ENCODE assay signal across 16 mouse cellular contexts in the genomic region with DNA sequence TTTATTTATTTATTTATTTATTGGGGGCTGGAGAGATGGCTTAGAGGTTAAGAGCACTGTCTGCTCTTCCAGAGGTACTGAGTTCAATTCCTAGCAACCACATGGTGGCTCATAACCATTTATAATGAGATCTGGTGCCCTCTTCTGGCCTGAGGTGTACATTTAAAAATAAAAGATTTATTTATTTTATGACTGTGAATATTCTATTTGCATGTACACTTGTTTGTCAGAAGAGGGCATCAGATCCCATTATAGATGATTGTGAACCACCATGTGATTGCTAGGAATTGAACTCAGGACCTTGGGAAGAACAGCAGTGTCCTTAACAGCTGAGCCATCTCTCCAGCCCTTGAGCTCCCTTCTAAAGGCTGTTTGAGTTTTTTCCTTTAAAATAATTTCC. TPM values are rescaled to one million over a fixed set of nuclear protein-coding genes. Genes with fewer than 3 reads are reported as not detected.
DNase-seq lines count a peak whose midpoint lies in the region; ATAC-seq and TF ChIP-seq lines count a peak whose summit lies in the region.
"Not testable (repeated sequence)": the region's sequence is repeated elsewhere in the genome, so short reads cannot be mapped to it uniquely, and the experiment has no call there.
"Had no signal": no experiment of that assay in that cellular context is flagged by ENCODE, and none has a peak within 500 bp of the region (broad histone marks: within the 10 kb centered on the region; RNA-seq: fewer than 3 reads in every experiment).

No protein-coding gene starts in this region.

- peak; percentile 51 for DNase-seq in 3T3-L1 (ENCODE audit: low read depth, low spot score)
- DNase-seq in heart, postnatal 0 days (ENCODE audit: low spot score); layer of hippocampus, adult 2 months (ENCODE audit: low spot score in 2 of 2): not testable (repeated sequence)
- DNase-seq in lung, postnatal 0 days (ENCODE audit: low spot score), result peak; percentile 35
- DNase-seq in splenic B cell, adult 2 months (ENCODE audit: low read depth, low spot score), result peak; percentile 33

- not testable (repeated sequence) for H3K4me3 ChIP-seq in heart, postnatal 0 days (ENCODE audit: low read depth, low read length); layer of hippocampus, adult 2 months; lung, postnatal 0 days (ENCODE audit: low read depth, low read length)

- not testable (repeated sequence) for H3K9ac ChIP-seq in heart, postnatal 0 days (replicated peaks; ENCODE audit: low read depth, low read length); lung, postnatal 0 days (replicated peaks; ENCODE audit: low read depth)

- H3K36me3 ChIP-seq in heart, postnatal 0 days (replicated peaks; ENCODE audit: control insufficient read depth, insufficient read depth, low read length); lung, postnatal 0 days (ENCODE audit: insufficient read depth, low read length); splenic B cell, adult 2 months (ENCODE audit: control insufficient read depth, insufficient read depth, low read length, poor library complexity, severe bottlenecking): not testable (repeated sequence)

- not testable (repeated sequence) for TF ChIP-seq EP300 in heart, postnatal 0 days (IDR thresholded peaks at IDR 0.05; ENCODE audit: low read depth); lung, postnatal 0 days (IDR thresholded peaks at IDR 0.05)

- H3K27me3 ChIP-seq in heart, postnatal 0 days (ENCODE audit: control insufficient read depth, insufficient read depth, low read length); lung, postnatal 0 days (replicated peaks; ENCODE audit: insufficient read depth, low read length); splenic B cell, adult 2 months (ENCODE audit: control insufficient read depth, insufficient read depth, low read length, poor library complexity, severe bottlenecking): not testable (repeated sequence)

- peak; percentile 63 for ATAC-seq in CD4-positive, CD25-positive, alpha-beta regulatory T cell, adult 4 months
- peak; percentile 43 for ATAC-seq in activated CD4-positive, CD25-positive, alpha-beta regulatory T cell, adult 4 months
- not testable (repeated sequence) for ATAC-seq in heart, postnatal 0 days (ENCODE audit: insufficient read depth, low read depth); lung, postnatal 0 days

- not testable (repeated sequence) for H3K4me2 ChIP-seq in heart, postnatal 0 days (ENCODE audit: low read depth, low read length); lung, postnatal 0 days (replicated peaks; ENCODE audit: low read depth, low read length)

- peaks cover 13% of the 10 kb centered on the region; the same call in 1 of the 2 replicates for H3K4me1 ChIP-seq in heart, postnatal 0 days (ENCODE audit: control insufficient read depth, insufficient read depth)
- H3K4me1 ChIP-seq in lung, postnatal 0 days (ENCODE audit: insufficient read depth, low read depth, low read length), result not testable (repeated sequence)

- H3K27ac ChIP-seq in heart, postnatal 0 days (ENCODE audit: low read depth), result peak overlapping the region; percentile 92
- not testable (repeated sequence) for H3K27ac ChIP-seq in layer of hippocampus, adult 2 months; lung, postnatal 0 days (ENCODE audit: low read length)

- not testable (repeated sequence) for H3K9me3 ChIP-seq in heart, postnatal 0 days (replicated peaks; ENCODE audit: control insufficient read depth, low read length); lung, postnatal 0 days (ENCODE audit: low read length)

- TF ChIP-seq CTCF in heart, postnatal 0 days (IDR thresholded peaks at IDR 0.05; ENCODE audit: low read depth), result 0 out of 2 replicates have a peak, but pooled peaks have one; percentile 10
- peak; percentile 49 for TF ChIP-seq CTCF in layer of hippocampus, adult 2 months (conservative IDR thresholded peaks at IDR 0.05)
- TF ChIP-seq CTCF in lung, postnatal 0 days (IDR thresholded peaks at IDR 0.05), result peak; percentile 26

RNA-seq across cellular contexts. Expression of a gene that starts 11.2 kb away (rescaled TPM):
- under 1 TPM in 1 of 2 experiments, not detected in 1; 0.24 TPM for polyA plus RNA-seq in CD4-positive, CD25-positive, alpha-beta regulatory T cell, adult 4 months (2017; shearing (Covaris generic))
- not detected for polyA plus RNA-seq in activated CD4-positive, CD25-positive, alpha-beta regulatory T cell, adult 4 months (2017; shearing (Covaris generic))
- 6.4 and 8.9 TPM in 2 replicates for total RNA-seq in heart, postnatal 0 days (2014; rRNA removed; ENCODE audit: low replicate concordance)
- polyA plus RNA-seq in heart, postnatal 0 days (2015; fragmentation: Nextera tagmentation; extraction: Ambion mirVana), result 34.5 and 39.1 TPM in 2 replicates
- not detected for total RNA-seq in layer of hippocampus, adult 2 months (2021)
- polyA plus RNA-seq in lung, postnatal 0 days (2015; fragmentation: Nextera tagmentation; extraction: Ambion mirVana), result 0.24 and 0.31 TPM in 2 replicates
- total RNA-seq: adrenal gland, postnatal 14 days; granulocyte monocyte progenitor cell, adult 5-6 weeks; hematopoietic stem cell, adult 5-6 weeks; layer of hippocampus, postnatal 36 days; monocyte, adult 5-6 weeks had no signal
- polyA plus RNA-seq: forebrain, embryonic 13.5 days; hindbrain, embryonic 14.5 days; liver, embryonic 14.5 days; small intestine, adult 2 months had no signal

RNA-seq across cellular contexts. Expression of a gene that starts 53.3 kb away (rescaled TPM):
- polyA plus RNA-seq in CD4-positive, CD25-positive, alpha-beta regulatory T cell, adult 4 months (2017; shearing (Covaris generic)), result 100 to 1,000 TPM; 189 to 278 TPM
- polyA plus RNA-seq in activated CD4-positive, CD25-positive, alpha-beta regulatory T cell, adult 4 months (2017; shearing (Covaris generic)), result 100 to 1,000 TPM; 185 to 248 TPM
- total RNA-seq in heart, postnatal 0 days (2014; rRNA removed; ENCODE audit: low replicate concordance), result 70.3 and 103 TPM in 2 replicates
- polyA plus RNA-seq in heart, postnatal 0 days (2015; fragmentation: Nextera tagmentation; extraction: Ambion mirVana), result 83.7 and 91.1 TPM in 2 replicates
- 100 to 1,000 TPM; 176 to 180 TPM for total RNA-seq in layer of hippocampus, adult 2 months (2021)
- 90.3 and 91.9 TPM in 2 replicates for polyA plus RNA-seq in lung, postnatal 0 days (2015; fragmentation: Nextera tagmentation; extraction: Ambion mirVana)

RNA-seq across cellular contexts. Expression of a gene that starts 58.3 kb away (rescaled TPM):
- 10 to 100 TPM; 43.0 TPM for polyA plus RNA-seq in CD4-positive, CD25-positive, alpha-beta regulatory T cell, adult 4 months (2017; shearing (Covaris generic))
- polyA plus RNA-seq in activated CD4-positive, CD25-positive, alpha-beta regulatory T cell, adult 4 months (2017; shearing (Covaris generic)), result 10 to 100 TPM; 34.6 to 41.3 TPM
- 71.6 and 79.7 TPM in 2 replicates for total RNA-seq in heart, postnatal 0 days (2014; rRNA removed; ENCODE audit: low replicate concordance)
- polyA plus RNA-seq in heart, postnatal 0 days (2015; fragmentation: Nextera tagmentation; extraction: Ambion mirVana), result 54.4 and 58.3 TPM in 2 replicates
- 10 to 100 TPM; 69.4 to 71.3 TPM for total RNA-seq in layer of hippocampus, adult 2 months (2021)
- 35.8 and 43.2 TPM in 2 replicates for polyA plus RNA-seq in lung, postnatal 0 days (2015; fragmentation: Nextera tagmentation; extraction: Ambion mirVana)

Comparison
In these comparisons a context has a peak if more than half of its experiments do, and no peak if none do; other contexts are left out.
1. RNA of a gene that starts 11.2 kb away (polyA plus RNA-seq): 34.5 to 39.1 TPM in heart, postnatal 0 days; 0.24 to 0.31 TPM in lung, postnatal 0 days, 0.24 TPM in CD4-positive, CD25-positive, alpha-beta regulatory T cell, adult 4 months and not detected in activated CD4-positive, CD25-positive, alpha-beta regulatory T cell, adult 4 months; every median in the first group is over 10 times any median in the second.
2. Peak in every context shown above with its lines, with median percentiles within 50 percentile points of each other: CTCF ChIP-seq.